Mouse (Mus musculus) macrophage (primary cell): ENCODE measurements at regions not wholly inside any gene's neighbourhood (a gene's known extent, or its start where the extent isn't known, plus 50 kb on each side); places are given as distances from the start of the nearest gene placed in this dataset.

ENCODE experiments used
- H3K27ac ChIP-seq: fragments of 350-480 bp; formaldehyde crosslinking; 2 replicates; pipeline ENCODE4 v1.9.0; 2021
- H3K36me3 ChIP-seq: fragments of 350-480 bp; formaldehyde crosslinking; 2 replicates; pipeline ENCODE4 v1.9.0; 2021; ENCODE audit errors: inconsistent target
- H3K4me3 ChIP-seq: fragments of 350-480 bp; formaldehyde crosslinking; 2 replicates; pipeline ENCODE4 v1.9.0; 2021; ENCODE audit errors: inconsistent target
- H3K79me2 ChIP-seq: fragments of 350-480 bp; formaldehyde crosslinking; 2 replicates; pipeline ENCODE4 v1.9.0; 2021; ENCODE audit errors: inconsistent target
- WGBS: methylation state at CpG from one replicate; pipeline ENCODE4 v1.1.7; 2026; ENCODE audit warnings: inconsistent platforms; ENCODE audit not compliant: missing documents; 5-methylcytosine and 5-hydroxymethylcytosine counted together

- no peak overlapping the region for H3K27ac ChIP-seq
- 78% methylated on average over 4 of the region's 4 CpGs for WGBS
- H3K79me2 ChIP-seq = no peaks in the 10 kb centered on the region
- no peaks in the 10 kb centered on the region for H3K36me3 ChIP-seq
- H3K4me3 ChIP-seq = no peak overlapping the region
Observed at GRCm38 (mm10) chr4:83915871-83916270, 390.5 kb downstream of the Ccdc171 start.

- Histone ChIP-seq H3K4me3 (no peak overlapping the region), H3K27ac (no peak overlapping the region), H3K79me2 (no peaks in the 10 kb centered on the region), H3K36me3 (no peaks in the 10 kb centered on the region)
- WGBS = 15% methylated on average over 4 of the region's 4 CpGs
Observed at GRCm38 (mm10) chr4:83917009-83917408, 391.7 kb downstream of the Ccdc171 start.

GRCm38 (mm10) chr4:83918093-83918492, 392.7 kb downstream of the Ccdc171 start:
- H3K36me3 ChIP-seq = no peaks in the 10 kb centered on the region
- WGBS = 89% methylated on average over 3 of the region's 3 CpGs
- H3K79me2 ChIP-seq = no peaks in the 10 kb centered on the region
- H3K27ac ChIP-seq = no peak overlapping the region
- no peak overlapping the region for H3K4me3 ChIP-seq

- Histone ChIP-seq H3K79me2 (no peaks in the 10 kb centered on the region), H3K4me3 (no peak overlapping the region), H3K27ac (no peak overlapping the region), H3K36me3 (no peaks in the 10 kb centered on the region)
- 95% methylated on average over 1 of the region's 1 CpGs for WGBS
Observed at GRCm38 (mm10) chr4:83919041-83919440, 393.7 kb downstream of the Ccdc171 start.

- Histone ChIP-seq H3K4me3 (no peak overlapping the region), H3K27ac (no peak overlapping the region), H3K36me3 (no peaks in the 10 kb centered on the region), H3K79me2 (no peaks in the 10 kb centered on the region)
- WGBS = 48% methylated on average over 6 of the region's 8 CpGs
Observed at GRCm38 (mm10) chr4:83925118-83925842, 399.9 kb downstream of the Ccdc171 start.

GRCm38 (mm10) chr4:83926195-83926731, 400.9 kb downstream of the Ccdc171 start:
- no peak overlapping the region for H3K4me3 ChIP-seq
- H3K27ac ChIP-seq = no peak overlapping the region
- H3K79me2 ChIP-seq = no peaks in the 10 kb centered on the region
- 93% methylated on average over 10 of the region's 11 CpGs for WGBS
- H3K36me3 ChIP-seq = no peaks in the 10 kb centered on the region

- Histone ChIP-seq H3K79me2 (no peaks in the 10 kb centered on the region), H3K27ac (no peak overlapping the region), H3K36me3 (no peaks in the 10 kb centered on the region), H3K4me3 (no peak overlapping the region)
- 87% methylated on average over 8 of the region's 8 CpGs for WGBS
Observed at GRCm38 (mm10) chr4:83931897-83932654, 406.7 kb downstream of the Ccdc171 start.

- Histone ChIP-seq H3K4me3 (no peak overlapping the region), H3K27ac (no peak overlapping the region), H3K36me3 (no peaks in the 10 kb centered on the region), H3K79me2 (no peaks in the 10 kb centered on the region)
- WGBS = 5% methylated on average over 9 of the region's 9 CpGs
Observed at GRCm38 (mm10) chr4:83941693-83942092, 416.3 kb downstream of the Ccdc171 start.

- no peak overlapping the region for H3K4me3 ChIP-seq
- 96% methylated on average over 2 of the region's 2 CpGs for WGBS
Observed at GRCm38 (mm10) chr4:83949612-83950011, 424.3 kb downstream of the Ccdc171 start.

GRCm38 (mm10) chr4:83950809-83951409, 425.6 kb downstream of the Ccdc171 start:
- 84% methylated on average over 10 of the region's 10 CpGs for WGBS
- Histone ChIP-seq H3K4me3 (no peak overlapping the region), H3K27ac (no peak overlapping the region), H3K36me3 (no peaks in the 10 kb centered on the region), H3K79me2 (no peaks in the 10 kb centered on the region)

More at GRCm38 (mm10) chr4:83949612-83950011, 424.3 kb downstream of the Ccdc171 start:
- no peak overlapping the region for H3K27ac ChIP-seq
- no peaks in the 10 kb centered on the region for H3K79me2 ChIP-seq
- H3K36me3 ChIP-seq = no peaks in the 10 kb centered on the region

GRCm38 (mm10) chr4:83956252-83956904, 431.0 kb downstream of the Ccdc171 start:
- 92% methylated on average over 12 of the region's 12 CpGs for WGBS
- no peaks in the 10 kb centered on the region for H3K36me3 ChIP-seq
- H3K4me3 ChIP-seq = no peak overlapping the region
- no peak overlapping the region for H3K27ac ChIP-seq
- H3K79me2 ChIP-seq = no peaks in the 10 kb centered on the region

GRCm38 (mm10) chr4:83957217-83957692, 431.9 kb downstream of the Ccdc171 start:
- H3K79me2 ChIP-seq = no peaks in the 10 kb centered on the region
- no peak overlapping the region for H3K4me3 ChIP-seq
- no peak overlapping the region for H3K27ac ChIP-seq
- 57% methylated on average over 5 of the region's 5 CpGs for WGBS
- no peaks in the 10 kb centered on the region for H3K36me3 ChIP-seq

- Histone ChIP-seq H3K36me3 (no peaks in the 10 kb centered on the region), H3K4me3 (no peak overlapping the region), H3K79me2 (no peaks in the 10 kb centered on the region), H3K27ac (no peak overlapping the region)
- 100% methylated on average over 1 of the region's 1 CpGs for WGBS
Observed at GRCm38 (mm10) chr4:83966898-83967297, 441.6 kb downstream of the Ccdc171 start.

- Histone ChIP-seq H3K4me3 (no peak overlapping the region), H3K79me2 (no peaks in the 10 kb centered on the region), H3K36me3 (no peaks in the 10 kb centered on the region), H3K27ac (peak overlapping the region; percentile 34)
- 70% methylated on average over 4 of the region's 4 CpGs for WGBS
Observed at GRCm38 (mm10) chr4:83973162-83973561, 447.8 kb downstream of the Ccdc171 start.
